Mouse (Mus musculus) urinary bladder, postnatal 36 days (tissue): ENCODE data around the gene Txk.

Source experiments
- DNase-seq, 2 experiments: peaks; one replicate each; pipeline ENCODE4 v3.0.0; 2022; ENCODE audit warnings: low spot score in 2 of 2, mixed read lengths in 1 of 2

Txk gene

GRCm38 (mm10) chr5:72752585-72752984 is at the start of gene Txk:
Gene Txk (minus strand): TSS chr5:72752777.
- no peak for DNase-seq

- DNase-seq: no peak
Observed at GRCm38 (mm10) chr5:72798563-72798962, 46.0 kb upstream of the Txk start.

- peak; percentile 21 to 31 for DNase-seq
Observed at GRCm38 (mm10) chr5:72796186-72796613, 43.6 kb upstream of the Txk start.

- no peak for DNase-seq
Observed at GRCm38 (mm10) chr5:72793309-72793850, 40.8 kb upstream of the Txk start.

GRCm38 (mm10) chr5:72791789-72792188 is 39.2 kb upstream of the Txk start:
- DNase-seq: no peak

GRCm38 (mm10) chr5:72791386-72791785 is 38.8 kb upstream of the Txk start:
- DNase-seq: no peak

- DNase-seq: no peak
Observed at GRCm38 (mm10) chr5:72785451-72785850, 32.9 kb upstream of the Txk start.

GRCm38 (mm10) chr5:72784719-72785118 is 32.1 kb upstream of the Txk start:
- DNase-seq: no peak

- no peak for DNase-seq
Observed at GRCm38 (mm10) chr5:72783957-72784356, 31.4 kb upstream of the Txk start.

- no peak for DNase-seq
Observed at GRCm38 (mm10) chr5:72783123-72783522, 30.5 kb upstream of the Txk start.

GRCm38 (mm10) chr5:72781776-72782175 is 29.2 kb upstream of the Txk start:
- no peak for DNase-seq

GRCm38 (mm10) chr5:72776595-72776994 is 24.0 kb upstream of the Txk start:
- DNase-seq: no peak

GRCm38 (mm10) chr5:72776127-72776526 is 23.6 kb upstream of the Txk start:
- DNase-seq: no peak

- no peak for DNase-seq
Observed at GRCm38 (mm10) chr5:72769841-72770240, 17.3 kb upstream of the Txk start.

- no peak for DNase-seq
Observed at GRCm38 (mm10) chr5:72763546-72763945, 11.0 kb upstream of the Txk start.

GRCm38 (mm10) chr5:72763025-72763424 is 10.4 kb upstream of the Txk start:
- no peak for DNase-seq

GRCm38 (mm10) chr5:72761758-72762157 is 9.2 kb upstream of the Txk start:
- DNase-seq: no peak

- DNase-seq: no peak
Observed at GRCm38 (mm10) chr5:72761237-72761636, 8.7 kb upstream of the Txk start.

GRCm38 (mm10) chr5:72758925-72759924 is 6.6 kb upstream of the Txk start:
- no peak for DNase-seq

- DNase-seq: no peak
Observed at GRCm38 (mm10) chr5:72757155-72757773, 4.7 kb upstream of the Txk start.

GRCm38 (mm10) chr5:72755941-72756340 is 3.4 kb upstream of the Txk start:
- no peak for DNase-seq

GRCm38 (mm10) chr5:72755035-72755434 is 2.5 kb upstream of the Txk start:
- DNase-seq: no peak
